Mouse (Mus musculus) embryo, embryonic 9.5 days (tissue): Measurements from ENCODE around the gene Mrgprf.

Experiments
- DNase-seq: peaks from one replicate; pipeline ENCODE4 v3.0.0-alpha.2; 2017; ENCODE audit errors: extremely low spot score

Mrgprf gene

DNA sequence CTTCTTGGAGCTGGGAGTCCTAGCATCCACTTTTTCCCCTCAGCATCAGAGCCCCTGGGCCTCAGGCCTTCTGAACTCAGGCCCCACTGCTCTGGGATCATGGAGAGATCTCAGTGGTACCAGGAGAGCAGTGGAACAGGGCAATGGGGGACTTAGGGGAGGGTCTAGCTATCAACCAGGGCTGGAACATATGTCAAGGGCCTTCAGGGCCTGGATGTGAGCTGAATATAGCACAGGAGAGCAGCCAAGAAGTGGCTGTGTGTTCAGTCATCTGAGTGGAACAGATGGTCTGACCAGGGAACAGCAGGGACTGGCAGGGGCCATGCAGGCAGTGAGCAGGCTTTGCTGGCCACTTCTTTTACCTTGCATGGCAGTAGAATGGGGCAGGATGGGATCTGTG, 34.6 kb downstream of the Mrgprf start:
- no peak for DNase-seq

DNA sequence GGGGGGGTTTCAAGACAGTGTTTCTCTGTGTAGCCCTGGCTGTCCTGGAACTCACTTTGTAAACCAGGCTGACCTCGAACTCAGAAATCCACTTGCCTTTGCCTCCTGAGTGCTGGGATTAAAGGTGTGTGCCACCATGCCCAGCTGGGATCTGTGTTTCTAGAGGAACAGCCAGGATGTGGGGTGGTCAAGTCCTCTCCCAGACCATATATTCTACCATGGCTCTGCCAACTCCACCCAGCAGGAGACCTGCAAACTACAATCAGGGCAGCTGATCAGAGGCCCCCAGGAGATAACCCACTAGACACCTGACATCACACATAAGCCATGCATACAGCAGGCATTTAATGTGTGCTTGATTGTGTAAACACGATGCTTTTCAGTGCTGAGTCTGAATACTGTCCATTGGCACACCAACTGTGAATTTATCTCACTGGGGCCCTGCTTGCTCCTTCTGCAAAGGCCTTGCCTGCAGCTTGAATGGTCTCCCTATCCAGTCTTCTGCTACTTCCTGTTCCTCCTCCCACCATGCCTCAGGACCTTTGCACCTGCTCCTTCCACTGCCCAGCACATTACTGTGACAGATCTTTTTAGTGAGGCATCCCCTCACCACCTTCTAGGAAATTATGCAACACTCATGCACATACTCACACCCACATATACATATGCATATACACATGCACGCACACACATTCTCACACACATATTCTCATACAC, 35.1 kb downstream of the Mrgprf start:
- DNase-seq = no peak

DNA sequence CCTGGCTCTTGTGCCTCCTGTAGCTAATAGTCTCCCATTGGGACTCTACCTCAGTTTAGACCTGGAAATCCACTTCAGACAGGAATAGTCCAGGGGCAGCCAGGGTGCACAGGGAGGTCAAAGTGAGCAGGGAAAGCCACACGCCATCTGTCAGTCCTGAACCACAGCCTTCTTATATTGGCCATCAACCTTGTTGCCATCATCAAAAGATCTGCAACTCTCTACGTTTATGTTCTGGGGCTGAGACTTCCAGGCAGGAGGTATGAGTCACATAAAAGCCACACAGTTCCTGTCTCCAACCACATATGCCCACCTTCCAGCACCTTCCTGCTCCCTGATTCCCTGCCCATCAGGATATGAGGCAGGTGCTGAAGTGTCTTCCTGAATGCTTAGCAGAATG, 37.3 kb downstream of the Mrgprf start:
- no peak for DNase-seq

DNA sequence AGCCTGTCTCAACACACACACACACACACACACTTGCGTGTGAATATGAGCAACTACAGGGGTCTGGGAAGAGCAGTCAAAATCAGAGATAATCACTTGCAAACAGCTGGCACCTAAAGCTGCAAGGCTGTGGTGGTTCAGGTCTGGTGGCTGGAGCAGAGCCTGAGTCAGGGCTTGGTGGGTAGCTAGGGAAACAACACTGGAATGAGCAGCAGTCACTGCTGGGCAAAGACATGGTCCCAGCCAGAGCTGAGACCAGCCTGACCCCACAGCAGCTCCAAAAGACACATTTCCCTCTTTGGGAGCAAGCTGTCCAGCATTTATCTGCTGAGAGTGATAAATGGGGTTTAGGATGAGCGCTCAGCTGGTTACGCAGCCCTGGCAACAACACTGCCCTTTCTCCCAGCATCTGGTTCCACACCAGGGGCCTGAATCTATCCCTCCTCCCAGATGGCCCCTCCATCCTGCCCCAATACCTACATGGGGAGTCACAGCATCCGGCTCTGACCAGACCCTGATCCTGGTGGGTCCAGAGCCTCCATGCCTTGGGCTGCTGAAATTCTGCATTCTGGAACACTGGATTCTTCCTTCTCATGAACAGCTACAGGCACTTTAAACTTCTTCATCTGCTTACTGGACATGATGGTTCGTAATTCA, 39.7 kb downstream of the Mrgprf start:
- DNase-seq = no peak
